Mouse (Mus musculus) CH12.LX (cell line): ENCODE data around the gene Anxa8. TPM values are rescaled to one million over a fixed set of nuclear protein-coding genes. Genes with fewer than 3 reads are reported as not detected.

Experiments used
- DNase-seq: peaks from one replicate; pipeline ENCODE4 v3.0.0-alpha.2; 2013; ENCODE audit errors: extremely low read depth
- H3K27ac ChIP-seq: 2 replicates; pipeline ENCODE4 v1.5.1; 2012; ENCODE audit warnings: low read depth, mild to moderate bottlenecking, control low read depth, moderate library complexity; ENCODE audit not compliant: insufficient read depth
- H3K27me3 ChIP-seq: replicated peaks from 2 replicates; pipeline ENCODE3; 2012; ENCODE audit warnings: inconsistent platforms
- H3K36me3 ChIP-seq, 2 experiments: replicated peaks in 1 of 2; 2 replicates each; pipeline versions ENCODE3 to v1.6.1; 2012; ENCODE audit warnings: inconsistent platforms in 1 of 2, low read length in 1 of 2, mild to moderate bottlenecking in 1 of 2, mixed read lengths in 1 of 2, moderate library complexity in 1 of 2; ENCODE audit not compliant: control insufficient read depth in 1 of 2, insufficient read depth in 1 of 2
- H3K4me1 ChIP-seq, 2 experiments: 2 replicates each; pipeline ENCODE4 v1.6.1; 2012; ENCODE audit warnings: inconsistent platforms in 1 of 2, moderate library complexity in 1 of 2; ENCODE audit not compliant: insufficient read depth in 2 of 2, control insufficient read depth in 1 of 2
- H3K4me2 ChIP-seq: 2 replicates; pipeline ENCODE4 v1.6.1; 2012; ENCODE audit warnings: low read depth, mild to moderate bottlenecking, control low read depth; ENCODE audit not compliant: poor library complexity, insufficient read depth, severe bottlenecking
- H3K4me3 ChIP-seq, 3 experiments: fragments of 150-350 bp in 1 of 3; sonication (generic) in 1 of 3; replicated peaks in 1 of 3; 2 replicates each; pipeline versions ENCODE3 to v1.5.1; 2011 to 2012; ENCODE audit warnings: low read depth in 2 of 3, low read length in 2 of 3, mild to moderate bottlenecking in 2 of 3, moderate library complexity in 2 of 3, control low read depth in 1 of 3, improper control_type of control experiment in 1 of 3, inconsistent platforms in 1 of 3, mixed read lengths in 1 of 3; ENCODE audit not compliant: poor library complexity in 1 of 3
- H3K79me2 ChIP-seq: replicated peaks from 2 replicates; pipeline ENCODE4 v1.6.1; 2012; ENCODE audit warnings: mild to moderate bottlenecking, moderate library complexity; ENCODE audit not compliant: control insufficient read depth, poor library complexity, insufficient read depth, severe bottlenecking; ENCODE audit errors: extremely low read depth
- H3K9ac ChIP-seq: 2 replicates; pipeline ENCODE4 v1.6.1; 2012; ENCODE audit warnings: low read depth, mild to moderate bottlenecking, control low read depth, moderate library complexity; ENCODE audit not compliant: insufficient read depth
- H3K9me3 ChIP-seq: replicated peaks from 2 replicates; pipeline ENCODE3; 2012; ENCODE audit warnings: low read length, inconsistent platforms, mixed read lengths
- CHD1 ChIP-seq: IDR thresholded peaks from 2 replicates; pipeline ENCODE4 v1.6.1; 2012; ENCODE audit warnings: low read depth, low read length, improper control_type of control experiment, inconsistent platforms
- CTCF ChIP-seq, 2 experiments: IDR thresholded peaks in 1 of 2; conservative IDR thresholded peaks in 1 of 2; 2 replicates each; pipeline ENCODE4 v1.5.1; 2011 to 2012; ENCODE audit warnings: low read depth in 2 of 2, low read length in 2 of 2, improper control_type of control experiment in 1 of 2, inconsistent platforms in 1 of 2, mild to moderate bottlenecking in 1 of 2, moderate library complexity in 1 of 2
- E2F4 ChIP-seq: IDR thresholded peaks from 2 replicates; pipeline ENCODE4 v1.6.1; 2011; ENCODE audit warnings: low read depth, low read length, improper control_type of control experiment; ENCODE audit not compliant: insufficient replicate concordance
- ELF1 ChIP-seq: IDR thresholded peaks from 2 replicates; pipeline ENCODE4 v1.6.1; 2014; ENCODE audit warnings: low read depth, mild to moderate bottlenecking, inconsistent platforms, low read length, improper control_type of control experiment
- ETS1 ChIP-seq: conservative IDR thresholded peaks from 2 replicates; pipeline ENCODE4 v1.6.1; 2012; ENCODE audit warnings: low read depth, mild to moderate bottlenecking, inconsistent platforms, low read length, improper control_type of control experiment, moderate library complexity
- GABPA ChIP-seq: IDR thresholded peaks from 2 replicates; pipeline ENCODE4 v1.6.1; 2012; ENCODE audit warnings: low read depth, low read length, improper control_type of control experiment, inconsistent platforms; ENCODE audit not compliant: insufficient replicate concordance
- IRF4 ChIP-seq: IDR thresholded peaks from 2 replicates; pipeline ENCODE4 v1.6.1; 2014; ENCODE audit warnings: low read depth, mild to moderate bottlenecking, inconsistent platforms, low read length, improper control_type of control experiment
- JUN ChIP-seq: IDR thresholded peaks from 2 replicates; pipeline ENCODE4 v1.6.1; 2011; ENCODE audit warnings: low read depth, mild to moderate bottlenecking, low read length, improper control_type of control experiment, moderate library complexity; ENCODE audit not compliant: insufficient read depth
- JUND ChIP-seq: conservative IDR thresholded peaks from 2 replicates; pipeline ENCODE4 v1.6.1; 2011; ENCODE audit warnings: low read depth, low read length, improper control_type of control experiment
- MAZ ChIP-seq: IDR thresholded peaks from 2 replicates; pipeline ENCODE4 v1.6.1; 2012; ENCODE audit warnings: low read depth, mild to moderate bottlenecking, inconsistent platforms, low read length, improper control_type of control experiment, moderate library complexity
- MEF2A ChIP-seq: IDR thresholded peaks from 2 replicates; pipeline ENCODE4 v1.6.1; 2014; ENCODE audit warnings: low read depth, mild to moderate bottlenecking, inconsistent platforms, low read length, improper control_type of control experiment, borderline replicate concordance
- MXI1 ChIP-seq: IDR thresholded peaks from 2 replicates; pipeline ENCODE4 v1.6.1; 2011; ENCODE audit warnings: mild to moderate bottlenecking, low read depth, low read length, improper control_type of control experiment
- MYC ChIP-seq: IDR thresholded peaks from 2 replicates; pipeline ENCODE4 v1.6.1; 2011; ENCODE audit warnings: low read depth, mild to moderate bottlenecking, improper control_type of control experiment, low read length
- NRF1 ChIP-seq: IDR thresholded peaks from 2 replicates; pipeline ENCODE4 v1.6.1; 2014; ENCODE audit warnings: low read depth, mild to moderate bottlenecking, inconsistent platforms, low read length, improper control_type of control experiment, moderate library complexity
- POLR2AphosphoS2 ChIP-seq: IDR thresholded peaks from 2 replicates; pipeline ENCODE4 v1.6.1; 2011; ENCODE audit warnings: low read depth, low read length, improper control_type of control experiment
- RCOR1 ChIP-seq: conservative IDR thresholded peaks from 2 replicates; pipeline ENCODE4 v1.6.1; 2012; ENCODE audit warnings: low read depth, mild to moderate bottlenecking, inconsistent platforms, low read length, improper control_type of control experiment
- SIN3A ChIP-seq: IDR thresholded peaks from 2 replicates; pipeline ENCODE4 v1.6.1; 2012; ENCODE audit warnings: low read length, improper control_type of control experiment, inconsistent platforms
- SMC3 ChIP-seq: IDR thresholded peaks from 2 replicates; pipeline ENCODE4 v1.6.1; 2011; ENCODE audit warnings: low read depth, low read length, improper control_type of control experiment
- TCF12 ChIP-seq: IDR thresholded peaks from 2 replicates; pipeline ENCODE4 v1.6.1; 2014; ENCODE audit warnings: low read depth, mild to moderate bottlenecking, inconsistent platforms, low read length, improper control_type of control experiment
- UBTF ChIP-seq: IDR thresholded peaks from 2 replicates; pipeline ENCODE4 v1.6.1; 2012; ENCODE audit warnings: low read depth, mild to moderate bottlenecking, inconsistent platforms, low read length, improper control_type of control experiment, moderate library complexity
- USF1 ChIP-seq: IDR thresholded peaks from 2 replicates; pipeline ENCODE4 v1.6.1; 2014; ENCODE audit warnings: low read depth, mild to moderate bottlenecking, inconsistent platforms, low read length, improper control_type of control experiment
- ZKSCAN1 ChIP-seq: IDR thresholded peaks from 2 replicates; pipeline ENCODE4 v1.6.1; 2012; ENCODE audit warnings: low read depth, inconsistent platforms, low read length, improper control_type of control experiment, borderline replicate concordance
- ZNF384 ChIP-seq: IDR thresholded peaks from 2 replicates; pipeline ENCODE4 v1.6.1; 2012; ENCODE audit warnings: low read depth, low read length, improper control_type of control experiment, inconsistent platforms
- dilution Hi-C: fragments of 300-500 bp; cut with MboI; formaldehyde crosslinking; loops from 2 replicates; pipeline ENCODE4 v1.14.3; 2020; ENCODE audit warnings: low sequenced_read_pairs; ENCODE audit not compliant: extremely low pct_unique_long_range_greater_than_20kb, extremely low pct_ligation_motif_present
- in situ Hi-C: fragments of 300-500 bp; cut with MboI; formaldehyde crosslinking; loops from 3 replicates; pipeline ENCODE4 v1.14.3; 2019; ENCODE audit warnings: low sequenced_read_pairs, low pct_ligation_motif_present, low pct_unique_long_range_greater_than_20kb, mixed read lengths
- polyA plus RNA-seq: library from polyadenylated mRNA; unstranded; fragments of >175 nt; gene quantifications from 2 replicates; pipeline ENCODE4 v1.2.1, GENCODE M21; 2012; ENCODE audit warnings: low read depth; ENCODE audit not compliant: insufficient read length
- total RNA-seq, 2 experiments: library from RNA; depleted of rRNA; stranded (reverse); fragments of 300-350 nt in 1 of 2; fragments of >200 nt in 1 of 2; gene quantifications; 2 replicates each; pipeline ENCODE4 v1.2.3; 2012 to 2014

The Anxa8 gene
- total and polyA plus RNA-seq, 3 experiments = 0.23 to 1.8 (median 0.33) TPM

DNA sequence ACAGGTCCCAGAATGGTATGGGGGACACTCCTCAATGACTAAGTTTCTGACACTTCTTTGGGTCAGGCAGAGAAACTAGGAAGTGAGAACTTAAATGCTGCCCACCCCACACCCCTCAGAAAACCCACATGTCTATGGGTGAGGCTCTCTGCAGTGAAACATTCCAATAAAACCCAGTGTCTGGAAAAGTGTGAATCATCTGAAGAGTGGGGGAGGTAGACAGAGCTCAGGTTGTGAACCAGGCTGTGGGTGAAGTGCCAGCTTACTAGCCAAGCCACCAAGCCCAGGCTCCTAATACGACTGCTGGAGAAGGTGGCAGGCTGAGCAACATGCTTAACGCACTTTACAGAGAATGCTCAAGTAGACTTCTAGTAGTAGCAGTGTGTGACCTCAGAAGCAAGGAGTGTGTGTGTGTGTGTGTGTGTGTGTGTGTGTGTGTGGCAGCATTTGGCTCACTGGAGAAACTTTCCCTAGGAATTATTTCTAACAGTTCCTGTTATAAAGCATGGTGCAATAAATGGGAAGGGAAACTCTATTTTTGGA lies 2.1 kb downstream of the Anxa8 start:
- peaks cover 7 to 9% of the 10 kb centered on the region in 2 experiments; a peak in 1 of 4 replicates for H3K4me1 ChIP-seq
- no peak overlapping the region for H3K4me3 ChIP-seq
- in situ Hi-C loops (loop anchor here (10.0 kb wide), 4 partner anchors 67 to 487 kb away; partner anchors contain the start of genes Mmrn2, Npy4r and Sncg), dilution Hi-C loops (no loop called here)
- H3K79me2 ChIP-seq = no peaks in the 10 kb centered on the region
- H3K36me3 ChIP-seq = no peaks in the 10 kb centered on the region
- no peak overlapping the region for H3K27ac ChIP-seq
- no peaks in the 10 kb centered on the region for H3K27me3 ChIP-seq
- no peak for DNase-seq
- no peak overlapping the region for H3K9ac ChIP-seq
- no peaks in the 10 kb centered on the region for H3K9me3 ChIP-seq
- no peak overlapping the region for H3K4me2 ChIP-seq
- TF ChIP-seq MEF2A (no peak), TCF12 (no peak), MAZ (no peak), SIN3A (no peak), ZKSCAN1 (no peak), MYC (no peak), JUND (no peak), IRF4 (no peak), ELF1 (no peak), UBTF (no peak), POLR2AphosphoS2 (no peak), SMC3 (no peak), GABPA (no peak), USF1 (no peak), JUN (no peak), MXI1 (no peak)

DNA sequence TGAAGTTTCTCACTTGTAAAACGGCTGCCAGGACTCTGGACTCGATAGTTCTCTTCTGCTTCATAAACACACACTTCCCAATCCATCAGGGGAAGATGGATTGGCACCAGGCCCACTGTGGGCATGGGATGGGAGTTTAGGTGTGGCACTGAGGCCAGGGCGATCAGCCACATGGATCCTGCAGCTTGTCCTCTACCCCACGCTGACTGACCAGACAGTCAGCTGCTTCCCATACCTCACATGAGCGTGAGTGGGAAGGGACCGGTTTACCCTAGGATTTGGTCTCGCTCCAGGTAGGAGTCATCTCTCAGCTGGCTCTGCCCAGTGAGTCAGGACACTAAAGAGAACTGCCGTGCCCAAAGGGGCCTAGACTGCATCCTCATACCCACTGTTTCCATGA lies 4.0 kb downstream of the Anxa8 start:
- no peak overlapping the region for H3K9ac ChIP-seq
- in situ Hi-C loops (loop anchor here (10.0 kb wide), 4 partner anchors 65 to 485 kb away; partner anchors contain the start of genes Mmrn2, Npy4r and Sncg), dilution Hi-C loops (no loop called here)
- no peak for DNase-seq
- no peak for TF ChIP-seq CHD1
- TF ChIP-seq MYC = no peak
- TF ChIP-seq IRF4 = no peak
- TF ChIP-seq MXI1 = no peak
- TF ChIP-seq POLR2AphosphoS2 = no peak
- TF ChIP-seq ETS1 = no peak
- TF ChIP-seq CTCF (conservative IDR thresholded peaks at IDR 0.05 in 1 of 2, IDR thresholded peaks at IDR 0.05 in 1 of 2; ENCODE audit: low read depth in 2 of 2, low read length in 2 of 2) = no peak
- no peak for TF ChIP-seq ZKSCAN1
- no peak for TF ChIP-seq GABPA
- no peak for TF ChIP-seq RCOR1
- TF ChIP-seq ZNF384 = no peak
- TF ChIP-seq NRF1 = no peak
- TF ChIP-seq JUN = no peak
- no peak for TF ChIP-seq SMC3
- no peak for TF ChIP-seq E2F4
- H3K79me2 ChIP-seq = no peaks in the 10 kb centered on the region
- H3K27ac ChIP-seq = no peak overlapping the region
- no peak overlapping the region for H3K4me3 ChIP-seq
- no peak overlapping the region for H3K4me2 ChIP-seq
- no peaks in the 10 kb centered on the region for H3K9me3 ChIP-seq
- H3K4me1 ChIP-seq = peaks cover 7 to 9% of the 10 kb centered on the region in 2 experiments; a peak in 1 of 4 replicates
- H3K27me3 ChIP-seq = no peaks in the 10 kb centered on the region
- no peaks in the 10 kb centered on the region for H3K36me3 ChIP-seq
